Mouse (Mus musculus) lung, adult 2 months (tissue): ENCODE results near the gene Rnf220.

Experiments
- CTCF ChIP-seq: fragments of 200-500 bp; IDR thresholded peaks from 2 replicates; pipeline ENCODE4 v1.5.1; 2011; ENCODE audit warnings: mild to moderate bottlenecking, low read length, control low read depth; ENCODE audit not compliant: insufficient read depth
- POLR2A ChIP-seq: fragments of 200-500 bp; IDR thresholded peaks from 2 replicates; pipeline ENCODE4 v1.6.1; 2011; ENCODE audit warnings: low read depth, mild to moderate bottlenecking, control low read depth, low read length, borderline replicate concordance; ENCODE audit errors: extremely low read depth

DNA sequence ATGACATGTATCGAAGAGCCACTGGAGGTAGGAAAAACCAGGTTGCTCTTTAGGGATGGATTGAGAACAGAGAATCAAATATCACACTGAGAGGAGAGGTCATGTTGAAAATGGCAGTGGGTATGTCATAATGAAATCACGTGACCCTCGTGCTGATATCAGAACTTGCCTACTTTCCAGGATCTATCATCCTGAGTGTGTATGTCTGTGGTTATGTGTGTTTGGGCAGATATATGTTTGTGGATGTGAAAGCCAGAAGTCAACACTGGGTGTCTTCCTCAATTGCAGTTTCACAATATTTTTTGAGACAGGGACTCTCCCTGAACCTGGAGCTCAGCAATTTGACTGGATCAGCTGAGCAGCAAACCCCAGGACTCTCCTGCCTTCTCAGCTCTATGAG, 48.6 kb upstream of the Rnf220 start:
- TF ChIP-seq CTCF (no peak), POLR2A (no peak)
